Comparison of ENCODE assay signal across 24 mouse cellular contexts in genomic region chr2:159729301-159729700, GRCm38 (mm10).
"Had no signal": no experiment of that assay in that cellular context is flagged by ENCODE, and none has a peak within 500 bp of the region (broad histone marks: within the 10 kb centered on the region; RNA-seq: fewer than 3 reads in every experiment).

No protein-coding gene starts in this region.

- DNase-seq: forebrain, postnatal 0 days; gastrocnemius, postnatal 14 days; gastrocnemius, postnatal 36 days; heart, adult 11 months; kidney, adult 11 months; kidney, adult 2 months; kidney, adult 9 months; kidney, postnatal 14 days; kidney, postnatal 36 days; layer of hippocampus, adult 9-11 months; layer of hippocampus, postnatal 36 days; left cerebral cortex, postnatal 4 days; lung, adult 18-20 months had no signal

- H3K4me1 ChIP-seq: limb, embryonic 15.5 days; liver, embryonic 12.5 days had no signal

- H3K4me3 ChIP-seq: forebrain, embryonic 15.5 days; hindbrain, embryonic 13.5 days; hindbrain, embryonic 15.5 days; kidney, embryonic 15.5 days; limb, embryonic 13.5 days; limb, embryonic 15.5 days; liver, embryonic 12.5 days had no signal

- H3K27ac ChIP-seq: forebrain, embryonic 15.5 days; hindbrain, embryonic 13.5 days; hindbrain, embryonic 15.5 days; hindbrain, postnatal 0 days; kidney, embryonic 15.5 days; kidney, postnatal 0 days; limb, embryonic 13.5 days; limb, embryonic 15.5 days; liver, embryonic 12.5 days; liver, embryonic 14.5 days had no signal

- H3K27me3 ChIP-seq: forebrain, embryonic 15.5 days; hindbrain, embryonic 13.5 days; hindbrain, embryonic 15.5 days; kidney, embryonic 15.5 days; limb, embryonic 13.5 days; limb, embryonic 15.5 days; liver, embryonic 12.5 days had no signal

- H3K9ac ChIP-seq: forebrain, embryonic 15.5 days; forebrain, postnatal 0 days; hindbrain, embryonic 13.5 days; hindbrain, embryonic 15.5 days; kidney, embryonic 15.5 days; limb, embryonic 13.5 days; limb, embryonic 15.5 days; liver, embryonic 12.5 days; liver, embryonic 14.5 days had no signal

- H3K9me3 ChIP-seq: forebrain, embryonic 15.5 days; hindbrain, embryonic 13.5 days; hindbrain, embryonic 15.5 days; kidney, embryonic 15.5 days; limb, embryonic 13.5 days; limb, embryonic 15.5 days; liver, embryonic 12.5 days had no signal

- ATAC-seq: forebrain, embryonic 15.5 days; forebrain, postnatal 0 days; hindbrain, postnatal 0 days; intestine, embryonic 16.5 days; liver, embryonic 12.5 days had no signal

- H3K36me3 ChIP-seq: forebrain, embryonic 15.5 days; hindbrain, embryonic 13.5 days; hindbrain, embryonic 15.5 days; kidney, embryonic 15.5 days; limb, embryonic 13.5 days; limb, embryonic 15.5 days; liver, embryonic 12.5 days had no signal

- H3K4me2 ChIP-seq: forebrain, embryonic 15.5 days; hindbrain, embryonic 13.5 days; hindbrain, embryonic 15.5 days; kidney, embryonic 15.5 days; limb, embryonic 13.5 days; limb, embryonic 15.5 days; liver, embryonic 12.5 days had no signal
